Mouse (Mus musculus) lung, embryonic 14.5 days (tissue): ENCODE measurements at regions not wholly inside any gene's neighbourhood (a gene's known extent, or its start where the extent isn't known, plus 50 kb on each side); places are given as distances from the start of the nearest gene placed in this dataset.

ENCODE experiments used
- ATAC-seq: fragments of 200-750 bp; cut with Nextera tagmentation; 2 replicates; pipeline ENCODE4 v1.8.0; 2017; ENCODE audit warnings: mild to moderate bottlenecking, moderate TSS enrichment, moderate library complexity; ENCODE audit not compliant: insufficient read depth
- DNase-seq: peaks from one replicate; pipeline ENCODE4 v3.0.0-alpha.2; 2015
- H3K27ac ChIP-seq: fragments of 300-500 bp; sonication (generic); 2 replicates; pipeline ENCODE4 v1.5.1; 2014; ENCODE audit warnings: low read depth, mild to moderate bottlenecking, moderate library complexity
- H3K27me3 ChIP-seq: fragments of 300-500 bp; sonication (generic); 2 replicates; pipeline ENCODE4 v1.6.1; 2014; ENCODE audit warnings: low read length, control low read depth; ENCODE audit not compliant: insufficient read depth
- H3K36me3 ChIP-seq: fragments of 300-500 bp; sonication (generic); 2 replicates; pipeline ENCODE4 v1.6.1; 2014; ENCODE audit warnings: control low read depth; ENCODE audit not compliant: insufficient read depth
- H3K4me1 ChIP-seq: fragments of 300-500 bp; sonication (generic); 2 replicates; pipeline ENCODE4 v1.6.1; 2014; ENCODE audit warnings: antibody characterized with exemption, control low read depth; ENCODE audit not compliant: insufficient read depth
- H3K4me2 ChIP-seq: fragments of 300-500 bp; sonication (generic); 2 replicates; pipeline ENCODE4 v1.6.1; 2014; ENCODE audit warnings: mild to moderate bottlenecking
- H3K4me3 ChIP-seq: fragments of 300-500 bp; sonication (generic); 2 replicates; pipeline ENCODE4 v1.5.1; 2014; ENCODE audit warnings: low read depth, low read length
- H3K9ac ChIP-seq: fragments of 300-500 bp; sonication (generic); 2 replicates; pipeline ENCODE4 v1.6.1; 2014
- H3K9me3 ChIP-seq: fragments of 300-500 bp; sonication (generic); 2 replicates; pipeline ENCODE4 v1.6.1; 2016; ENCODE audit warnings: low read depth, low read length, control low read depth
- CTCF ChIP-seq: IDR thresholded peaks from 2 replicates; pipeline ENCODE4 v1.5.1; 2016; ENCODE audit warnings: antibody characterized with exemption, low read depth
- WGBS: fragments of 180-500 bp; shearing (Covaris S2); extraction: QIAGEN DNeasy Blood & Tissue Kit; methylation state at CpG from one replicate; pipeline ENCODE4 v1.1.7; 2014; 5-methylcytosine and 5-hydroxymethylcytosine counted together

DNA sequence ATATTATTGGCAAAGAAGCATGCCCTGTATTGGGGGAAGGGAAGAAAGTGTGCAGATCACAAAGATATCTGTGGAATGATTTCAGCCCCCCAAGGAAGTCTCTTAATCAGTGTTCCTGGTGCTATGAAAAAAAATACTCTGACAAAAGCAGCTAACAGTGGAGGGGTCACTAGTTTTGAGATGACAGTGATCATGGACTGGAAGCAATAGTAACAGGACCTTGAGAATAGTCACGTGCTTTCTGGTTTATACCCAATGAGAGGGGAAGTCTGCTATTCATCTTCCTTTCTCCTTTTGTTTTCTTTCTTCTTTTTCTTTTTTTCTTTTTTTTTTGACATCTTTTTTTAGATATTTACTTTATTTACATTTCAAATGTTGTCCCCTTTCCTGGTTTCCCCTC lies 79.1 kb upstream of the Ddit4l start:
- WGBS, result 53% methylated on average over 1 of the region's 1 CpGs
- Histone ChIP-seq H3K9me3 (no peaks in the 10 kb centered on the region), H3K4me1 (no peaks in the 10 kb centered on the region), H3K4me3 (no peak overlapping the region), H3K27ac (no peak overlapping the region), H3K27me3 (no peaks in the 10 kb centered on the region), H3K9ac (no peak overlapping the region), H3K4me2 (no peak overlapping the region), H3K36me3 (no peaks in the 10 kb centered on the region)
- DNase-seq, result no peak
- no peak for TF ChIP-seq CTCF
- ATAC-seq, result no peak

DNA sequence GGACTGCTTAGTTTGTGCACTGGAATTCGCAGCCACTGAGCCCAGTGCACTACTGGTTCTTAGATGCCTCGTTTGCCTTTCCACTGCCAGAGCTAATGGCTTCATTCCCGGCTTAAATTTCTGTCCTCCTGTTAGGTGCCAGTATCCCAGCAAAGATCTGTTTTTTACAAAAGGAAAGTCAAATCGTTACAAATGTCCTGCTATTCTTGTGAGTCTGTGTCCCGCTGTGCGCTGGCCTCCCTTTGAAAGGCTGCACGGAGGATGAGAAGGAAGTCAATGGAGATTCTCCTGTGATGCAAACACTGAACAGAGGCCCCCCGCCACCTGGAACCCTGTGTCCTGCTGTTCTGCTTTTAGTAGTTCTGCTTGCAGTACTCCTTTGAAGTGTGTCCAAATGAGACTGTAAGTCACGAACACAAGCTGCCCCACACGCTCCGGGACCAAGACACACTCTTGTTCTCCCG lies 74.0 kb upstream of the Ddit4l start:
- Histone ChIP-seq H3K4me1 (no peaks in the 10 kb centered on the region), H3K4me3 (0 out of 2 replicates have a peak overlapping the region, but pooled peaks have one; percentile 0), H3K27me3 (no peaks in the 10 kb centered on the region), H3K9ac (peak overlapping the region; percentile 21; the same call in 1 of the 2 replicates), H3K9me3 (no peaks in the 10 kb centered on the region), H3K4me2 (peak overlapping the region; percentile 46), H3K27ac (no peak overlapping the region), H3K36me3 (no peaks in the 10 kb centered on the region)
- TF ChIP-seq CTCF, result no peak
- DNase-seq (peak; percentile 24), ATAC-seq (peak; percentile 42; the same call in 1 of the 2 replicates)
- WGBS, result 11% methylated on average over 12 of the region's 12 CpGs

DNA sequence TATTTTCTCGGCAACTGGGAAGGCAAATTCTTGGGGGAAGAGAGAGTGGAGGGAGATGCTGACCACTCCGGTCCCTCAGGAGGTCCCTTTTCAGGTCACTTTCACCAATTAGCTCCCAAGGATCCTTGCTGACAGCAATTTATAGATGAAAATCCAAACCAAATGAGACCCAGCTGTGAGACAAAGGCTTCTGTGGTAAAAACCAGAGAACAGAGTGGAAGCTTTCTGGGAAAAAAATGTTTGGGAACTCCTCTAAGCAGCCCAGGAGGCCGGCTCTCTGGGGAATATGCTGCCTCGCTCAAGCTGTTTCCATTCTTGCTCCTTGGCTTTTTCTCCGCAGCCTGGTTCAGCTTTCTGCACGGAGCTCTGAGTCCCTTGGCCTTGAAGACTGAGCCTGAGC lies 73.5 kb upstream of the Ddit4l start:
- Histone ChIP-seq H3K4me3 (0 out of 2 replicates have a peak overlapping the region, but pooled peaks have one; percentile 0), H3K27me3 (no peaks in the 10 kb centered on the region), H3K36me3 (no peaks in the 10 kb centered on the region), H3K4me2 (peak overlapping the region; percentile 46), H3K4me1 (no peaks in the 10 kb centered on the region), H3K9ac (no peak overlapping the region), H3K9me3 (no peaks in the 10 kb centered on the region), H3K27ac (no peak overlapping the region)
- TF ChIP-seq CTCF, result no peak
- DNase-seq, result peak; percentile 66
- WGBS, result 3% methylated on average over 6 of the region's 6 CpGs
- ATAC-seq, result peak; percentile 57; the same call in 1 of the 2 replicates

DNA sequence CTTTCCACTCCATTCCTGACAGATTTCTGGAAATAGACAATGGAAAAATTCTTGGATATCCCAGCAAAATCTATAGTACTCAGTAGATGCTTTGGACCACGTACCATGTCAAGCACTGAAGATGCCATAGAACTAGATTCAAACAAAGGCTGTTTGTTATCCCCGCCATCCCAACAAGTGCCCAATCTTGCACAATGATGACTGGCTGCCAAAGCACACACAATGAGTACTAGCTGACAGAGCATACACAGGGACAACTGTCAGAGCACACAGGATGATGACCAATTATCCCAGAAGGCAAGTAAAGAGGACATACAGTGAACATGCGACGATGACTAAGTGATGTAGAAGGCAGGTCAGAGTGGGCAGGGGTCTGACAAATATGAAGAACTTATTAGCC lies 70.7 kb upstream of the Ddit4l start:
- TF ChIP-seq CTCF, result no peak
- Histone ChIP-seq H3K4me1 (no peaks in the 10 kb centered on the region), H3K36me3 (no peaks in the 10 kb centered on the region), H3K9me3 (no peaks in the 10 kb centered on the region), H3K9ac (no peak overlapping the region), H3K27ac (no peak overlapping the region), H3K4me2 (no peak overlapping the region), H3K4me3 (no peak overlapping the region), H3K27me3 (no peaks in the 10 kb centered on the region)
- WGBS, result 93% methylated on average over 4 of the region's 4 CpGs
- ATAC-seq, result no peak
- no peak for DNase-seq

DNA sequence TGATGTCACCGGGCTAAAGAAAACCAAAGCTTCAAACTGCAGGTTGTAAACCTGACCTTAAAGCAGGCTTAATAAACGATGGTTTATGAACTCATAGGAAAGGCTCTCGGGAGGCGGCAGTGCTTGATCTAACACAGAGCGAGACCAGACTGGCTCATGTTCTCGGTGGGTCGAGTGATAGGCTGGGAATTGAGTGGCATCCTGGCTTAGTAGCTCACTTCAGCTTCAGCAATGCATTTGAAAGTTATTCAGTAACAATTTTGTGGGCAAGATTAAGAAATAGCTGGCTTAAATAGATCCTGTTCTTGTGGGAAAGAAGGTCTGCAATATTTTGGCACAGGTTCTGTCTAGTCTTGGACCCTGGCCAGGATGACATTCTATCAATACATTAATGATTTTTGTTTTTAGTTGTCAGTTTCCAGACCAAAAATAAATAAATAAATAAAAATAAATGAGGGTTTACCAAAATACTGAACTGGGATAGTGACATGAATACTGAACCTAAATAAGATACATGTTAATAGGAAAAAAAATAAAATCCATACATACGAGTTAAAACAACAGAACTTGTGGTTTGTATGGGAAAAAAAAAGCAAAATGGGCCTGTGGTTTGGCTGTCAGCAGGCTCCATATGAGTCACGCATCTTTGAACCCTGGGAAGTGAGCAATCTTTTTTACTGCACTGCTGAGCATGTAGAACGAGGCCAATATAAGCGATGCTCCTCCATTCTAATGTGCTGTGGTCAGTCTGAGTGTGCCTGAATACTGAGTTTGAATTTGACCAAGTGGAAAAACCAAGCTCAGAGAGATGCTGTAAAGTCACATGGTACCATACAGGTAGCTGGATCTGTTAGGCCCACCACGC lies 68.7 kb upstream of the Ddit4l start:
- no peak overlapping the region for H3K27ac ChIP-seq
- peak; percentile 14; the same call in 1 of the 2 replicates for ATAC-seq

DNA sequence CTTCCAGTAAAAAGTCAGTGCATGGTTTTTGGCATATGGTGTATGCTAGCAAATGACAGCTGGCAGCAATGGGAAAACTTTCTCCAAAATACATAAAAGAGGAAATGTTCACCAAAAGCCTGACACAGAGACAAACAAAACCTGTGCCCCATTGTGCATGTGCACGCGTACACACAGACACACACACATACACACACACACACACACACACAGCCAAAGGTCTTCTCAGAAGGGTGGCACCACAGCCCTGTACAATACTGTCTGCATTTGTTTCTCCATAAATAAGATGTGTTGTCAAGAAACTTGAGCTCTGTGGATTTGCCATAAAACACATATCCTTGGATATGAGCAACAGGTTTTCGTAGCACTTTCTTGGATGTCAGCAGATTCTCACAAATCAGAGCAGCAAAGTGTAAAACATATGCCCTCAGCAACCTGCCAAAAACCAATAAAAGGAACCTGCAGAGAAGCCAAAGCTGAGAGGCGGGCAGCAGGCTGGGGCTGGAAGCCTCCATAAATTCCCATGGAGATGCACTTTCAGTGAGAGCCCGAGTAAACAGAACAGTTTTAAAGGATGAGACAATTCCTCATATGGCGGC lies 60.5 kb upstream of the Ddit4l start:
- WGBS, result 65% methylated on average over 6 of the region's 6 CpGs
- Histone ChIP-seq H3K4me3 (no peak overlapping the region), H3K27me3 (no peaks in the 10 kb centered on the region), H3K9ac (no peak overlapping the region), H3K9me3 (no peaks in the 10 kb centered on the region), H3K27ac (no peak overlapping the region), H3K4me1 (no peaks in the 10 kb centered on the region), H3K36me3 (no peaks in the 10 kb centered on the region), H3K4me2 (no peak overlapping the region)
- ATAC-seq (no peak), DNase-seq (no peak)
- no peak for TF ChIP-seq CTCF

More for the DNA sequence above, 68.7 kb upstream of the Ddit4l start:
- no peaks in the 10 kb centered on the region for H3K4me1 ChIP-seq
- H3K4me3 ChIP-seq, result no peak overlapping the region
- 52% methylated on average over 12 of the region's 12 CpGs for WGBS
- no peaks in the 10 kb centered on the region for H3K9me3 ChIP-seq
- no peak for TF ChIP-seq CTCF
- H3K27me3 ChIP-seq, result no peaks in the 10 kb centered on the region
- no peak overlapping the region for H3K9ac ChIP-seq
- DNase-seq, result peak; percentile 29
- no peaks in the 10 kb centered on the region for H3K36me3 ChIP-seq
- H3K4me2 ChIP-seq, result no peak overlapping the region

DNA sequence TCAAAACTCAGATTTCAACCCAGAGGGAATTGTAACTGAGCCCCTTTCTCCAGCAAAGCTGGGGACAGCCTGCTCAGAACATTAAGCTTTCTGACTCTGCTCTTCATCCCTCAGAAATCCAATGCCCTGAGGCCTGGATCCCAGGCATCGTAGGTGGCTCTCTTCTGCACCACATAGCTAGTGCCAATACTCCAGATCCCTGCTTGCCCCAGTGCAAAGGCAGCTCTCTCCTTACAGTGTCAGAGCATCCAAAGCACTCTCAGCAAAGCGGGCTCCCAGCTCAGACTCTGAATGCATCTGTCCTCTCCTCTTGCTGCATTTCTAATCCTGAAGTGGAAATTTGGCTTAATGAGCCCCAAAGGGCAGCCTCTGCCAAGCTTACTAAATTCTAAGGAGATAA lies 59.4 kb upstream of the Ddit4l start:
- Histone ChIP-seq H3K4me3 (no peak overlapping the region), H3K9ac (no peak overlapping the region), H3K4me2 (no peak overlapping the region), H3K27ac (no peak overlapping the region), H3K4me1 (no peaks in the 10 kb centered on the region), H3K27me3 (no peaks in the 10 kb centered on the region), H3K9me3 (no peaks in the 10 kb centered on the region), H3K36me3 (no peaks in the 10 kb centered on the region)
- 86% methylated on average over 2 of the region's 2 CpGs for WGBS
- no peak for ATAC-seq
- no peak for DNase-seq
- no peak for TF ChIP-seq CTCF
